Mouse (Mus musculus) kidney, adult 18-20 months (tissue): ENCODE data around the gene Hoxb7.

Source experiments
- DNase-seq: peaks from one replicate; pipeline ENCODE4 v3.0.0; 2021

Hoxb7 gene

GRCm38 (mm10) chr11:96285771-96286738 lies at the start of gene Hoxb7:
Gene Hoxb7, plus strand, starts transcription at chr11:96286623.
- peak; percentile 91 for DNase-seq

GRCm38 (mm10) chr11:96240211-96240610 lies 46.2 kb upstream of the Hoxb7 start:
- DNase-seq, result peak; percentile 69

GRCm38 (mm10) chr11:96250901-96251300 lies 35.5 kb upstream of the Hoxb7 start:
- DNase-seq, result peak; percentile 74

- DNase-seq, result peak; percentile 79
These were observed 34.9 kb upstream of the Hoxb7 start for GRCm38 (mm10) chr11:96251480-96252031.

- no peak for DNase-seq
These were observed 33.8 kb upstream of the Hoxb7 start for GRCm38 (mm10) chr11:96252541-96253120.

GRCm38 (mm10) chr11:96254221-96254620 lies 32.2 kb upstream of the Hoxb7 start:
- DNase-seq, result peak; percentile 76

- no peak for DNase-seq
These were observed 31.1 kb upstream of the Hoxb7 start for GRCm38 (mm10) chr11:96255111-96255995.

- DNase-seq, result peak; percentile 51
These were observed 30.4 kb upstream of the Hoxb7 start for GRCm38 (mm10) chr11:96255996-96256445.

GRCm38 (mm10) chr11:96257141-96257540 lies 29.3 kb upstream of the Hoxb7 start:
- no peak for DNase-seq

- peak; percentile 72 for DNase-seq
These were observed 27.4 kb upstream of the Hoxb7 start for GRCm38 (mm10) chr11:96259038-96259437.

GRCm38 (mm10) chr11:96259511-96259910 lies 26.9 kb upstream of the Hoxb7 start:
- no peak for DNase-seq

- peak; percentile 59 for DNase-seq
These were observed 26.0 kb upstream of the Hoxb7 start for GRCm38 (mm10) chr11:96260310-96260970.

GRCm38 (mm10) chr11:96261323-96261890 lies 25.0 kb upstream of the Hoxb7 start:
- peak; percentile 92 for DNase-seq

- peak; percentile 39 for DNase-seq
These were observed 24.1 kb upstream of the Hoxb7 start for GRCm38 (mm10) chr11:96262262-96262830.

GRCm38 (mm10) chr11:96263636-96264389 lies 22.6 kb upstream of the Hoxb7 start:
- peak; percentile 18 for DNase-seq

GRCm38 (mm10) chr11:96264390-96265020 lies 21.9 kb upstream of the Hoxb7 start:
- DNase-seq, result no peak

- peak; percentile 80 for DNase-seq
These were observed 20.5 kb upstream of the Hoxb7 start for GRCm38 (mm10) chr11:96265954-96266353.

- no peak for DNase-seq
These were observed 19.2 kb upstream of the Hoxb7 start for GRCm38 (mm10) chr11:96267021-96267920.
